In genomic region chr14:79293119-79293780, GRCm38 (mm10) we compare ENCODE assay signal across 10 mouse cellular contexts. TPM values are rescaled to one million over a fixed set of nuclear protein-coding genes. Genes with fewer than 3 reads are reported as not detected.
DNase-seq lines count a peak whose midpoint lies in the region; ATAC-seq and TF ChIP-seq lines count a peak whose summit lies in the region.
"Had no signal": no experiment of that assay in that cellular context is flagged by ENCODE, and none has a peak within 500 bp of the region (broad histone marks: within the 10 kb centered on the region; RNA-seq: fewer than 3 reads in every experiment).

No protein-coding gene starts in this region.

- H3K4me2 ChIP-seq in heart, embryonic 11.5 days = peak overlapping the region; percentile 31; the same call in 1 of the 2 replicates
- H3K4me2 ChIP-seq in midbrain, postnatal 0 days (ENCODE audit: low read depth, low read length, poor library complexity, severe bottlenecking) = no peak overlapping the region

- no peaks in the 10 kb centered on the region for H3K27me3 ChIP-seq in heart, embryonic 11.5 days (ENCODE audit: control insufficient read depth, insufficient read depth, low read length)
- no peaks in the 10 kb centered on the region for H3K27me3 ChIP-seq in midbrain, postnatal 0 days (ENCODE audit: insufficient read depth, low read length)
- H3K27me3 ChIP-seq: Patski had no signal

- TF ChIP-seq CTCF in midbrain, postnatal 0 days (IDR thresholded peaks at IDR 0.05) = no peak

- 60% methylated on average over 9 of the region's 16 CpGs for WGBS in heart, embryonic 11.5 days (ENCODE audit: insufficient replicate concordance)
- 33% methylated on average over 9 of the region's 16 CpGs for WGBS in midbrain, postnatal 0 days

- H3K4me1 ChIP-seq in heart, embryonic 11.5 days (ENCODE audit: control insufficient read depth, insufficient read depth, low read length) = peaks cover 19% of the 10 kb centered on the region
- peaks cover 9% of the 10 kb centered on the region for H3K4me1 ChIP-seq in midbrain, postnatal 0 days (ENCODE audit: insufficient read depth, low read length)

- peak; percentile 97 for ATAC-seq in activated CD4-positive, CD25-positive, alpha-beta regulatory T cell, adult 4 months
- no peak for ATAC-seq in heart, embryonic 11.5 days (replicated peaks; ENCODE audit: insufficient number of reproducible peaks, low FRiP score, low TSS enrichment)
- no peak for ATAC-seq in midbrain, postnatal 0 days (ENCODE audit: low FRiP score)
- ATAC-seq: Patski had no signal

- H3K27ac ChIP-seq in heart, embryonic 11.5 days (ENCODE audit: low read depth, low read length) = no peak overlapping the region
- 0 out of 2 replicates have a peak overlapping the region, but pooled peaks have one; percentile 32 for H3K27ac ChIP-seq in midbrain, postnatal 0 days (ENCODE audit: low read depth, low read length)

- no peaks in the 10 kb centered on the region for H3K9me3 ChIP-seq in heart, embryonic 11.5 days (replicated peaks; ENCODE audit: control insufficient read depth, low read length)
- no peaks in the 10 kb centered on the region for H3K9me3 ChIP-seq in midbrain, postnatal 0 days (ENCODE audit: low read length)

- DNase-seq in heart, adult 11 months = peak; percentile 98
- DNase-seq in heart, postnatal 4 days = no peak
- peak; percentile 57 to 71 for DNase-seq in kidney, postnatal 25 days
- DNase-seq in midbrain, postnatal 0 days (ENCODE audit: low spot score) = peak; percentile 57
- no peak for DNase-seq in frontal cortex, postnatal 14 days (ENCODE audit: low spot score in 2 of 2)
- DNase-seq in layer of hippocampus, postnatal 25 days (ENCODE audit: extremely low spot score in 1 of 2, low spot score in 1 of 2) = no peak

- H3K4me3 ChIP-seq in heart, embryonic 11.5 days (ENCODE audit: low read depth, low read length) = no peak overlapping the region
- no peak overlapping the region for H3K4me3 ChIP-seq in midbrain, postnatal 0 days (ENCODE audit: low read depth, low read length)

- no peaks in the 10 kb centered on the region for H3K36me3 ChIP-seq in heart, embryonic 11.5 days (ENCODE audit: control insufficient read depth, insufficient read depth, low read length)
- H3K36me3 ChIP-seq in midbrain, postnatal 0 days (ENCODE audit: insufficient read depth, low read length) = no peaks in the 10 kb centered on the region

- no peak overlapping the region for H3K9ac ChIP-seq in heart, embryonic 11.5 days (ENCODE audit: low read depth, low read length)
- H3K9ac ChIP-seq in midbrain, postnatal 0 days (replicated peaks; ENCODE audit: low read length, poor library complexity, severe bottlenecking) = no peak overlapping the region

RNA-seq across cellular contexts. Expression of gene Rgcc, which starts 8.2 kb away (rescaled TPM):
- total RNA-seq in heart, postnatal 4 days (2021) = 10 to 100 TPM; 26.6 to 29.1 TPM
- polyA plus RNA-seq in activated CD4-positive, CD25-positive, alpha-beta regulatory T cell, adult 4 months (2017; shearing (Covaris generic)) = 10 to 100 TPM; 27.5 to 38.3 TPM
- polyA plus RNA-seq in heart, embryonic 11.5 days (2014; fragmentation: Nextera tagmentation; extraction: Ambion mirVana) = 17.5 and 26.3 TPM in 2 replicates
- total RNA-seq in midbrain, postnatal 0 days (2014; rRNA removed) = 34.2 and 64.3 TPM in 2 replicates
- 29.9 and 40.6 TPM in 2 replicates for polyA plus RNA-seq in midbrain, postnatal 0 days (2015; fragmentation: Nextera tagmentation; extraction: Ambion mirVana)
- total RNA-seq in layer of hippocampus, postnatal 25 days (2021) = 10 to 100 TPM; 39.6 to 43.9 TPM

RNA-seq across cellular contexts. Expression of gene Zfp957, which starts 46.1 kb away (rescaled TPM):
- total RNA-seq in heart, postnatal 4 days (2021) = not detected
- under 1 TPM in 1 of 2 experiments, not detected in 1; 0.12 TPM for polyA plus RNA-seq in activated CD4-positive, CD25-positive, alpha-beta regulatory T cell, adult 4 months (2017; shearing (Covaris generic))
- polyA plus RNA-seq in heart, embryonic 11.5 days (2014; fragmentation: Nextera tagmentation; extraction: Ambion mirVana) = not detected in 2 replicates
- not detected in 2 replicates for total RNA-seq in midbrain, postnatal 0 days (2014; rRNA removed)
- 0.07 TPM in 1 of 2 replicates, not detected in the other for polyA plus RNA-seq in midbrain, postnatal 0 days (2015; fragmentation: Nextera tagmentation; extraction: Ambion mirVana)
- not detected for total RNA-seq in layer of hippocampus, postnatal 25 days (2021)
- polyA plus RNA-seq: large intestine, adult 2 months had no signal

Comparison
In these comparisons a context has a peak if more than half of its experiments do, and no peak if none do; other contexts are left out.
1. DNase-seq: peak in heart, adult 11 months (single experiment), kidney, postnatal 25 days (2 of 2) and midbrain, postnatal 0 days (single experiment); none in heart, postnatal 4 days (single experiment), frontal cortex, postnatal 14 days (0 of 2) and layer of hippocampus, postnatal 25 days (0 of 2).